Comparison of ENCODE assay signal across 30 mouse cellular contexts in the genomic region with DNA sequence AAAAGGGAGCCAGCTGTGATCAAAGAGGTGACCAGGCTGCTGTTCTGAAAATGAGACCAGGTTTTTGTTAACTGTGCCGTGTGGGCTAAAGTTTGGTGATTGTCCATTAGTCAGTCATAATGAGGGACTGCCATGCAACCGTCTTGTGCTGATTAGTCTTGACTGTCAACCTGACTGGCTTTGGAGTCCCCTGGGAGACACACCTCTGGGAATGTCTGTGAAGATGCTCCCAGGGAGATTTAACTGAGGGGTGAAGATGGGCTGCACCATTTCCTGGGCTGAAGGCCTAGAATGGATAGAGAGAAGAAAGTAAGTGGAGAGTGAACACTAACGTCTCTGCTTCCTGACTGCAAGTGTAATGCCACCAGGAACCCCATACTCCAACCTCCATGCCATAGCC.
"Had no signal": no experiment of that assay in that cellular context is flagged by ENCODE, and none has a peak within 500 bp of the region (broad histone marks: within the 10 kb centered on the region; RNA-seq: fewer than 3 reads in every experiment).

No protein-coding gene starts in this region.

- H3K4me2 ChIP-seq: limb, embryonic 12.5 days; limb, embryonic 13.5 days; limb, embryonic 15.5 days; liver, embryonic 11.5 days; liver, embryonic 12.5 days; liver, embryonic 13.5 days; liver, embryonic 15.5 days; lung, embryonic 14.5 days; lung, embryonic 15.5 days; midbrain, embryonic 12.5 days; midbrain, embryonic 13.5 days; midbrain, embryonic 15.5 days; neural tube, embryonic 12.5 days had no signal

- H3K27me3 ChIP-seq: limb, embryonic 12.5 days; limb, embryonic 13.5 days; limb, embryonic 15.5 days; liver, embryonic 12.5 days; liver, embryonic 13.5 days; liver, embryonic 15.5 days; lung, embryonic 15.5 days; megakaryocyte, embryonic 14.5 days; midbrain, embryonic 12.5 days; midbrain, embryonic 13.5 days; midbrain, embryonic 15.5 days; neural tube, embryonic 12.5 days had no signal

- H3K9me3 ChIP-seq: limb, embryonic 10.5 days; limb, embryonic 12.5 days; limb, embryonic 13.5 days; limb, embryonic 15.5 days; liver, embryonic 15.5 days; lung, embryonic 15.5 days; midbrain, embryonic 12.5 days; midbrain, embryonic 13.5 days; midbrain, embryonic 15.5 days; neural tube, embryonic 12.5 days had no signal

- H3K4me3 ChIP-seq: left cerebral cortex, adult 2 months; limb, embryonic 10.5 days; limb, embryonic 12.5 days; limb, embryonic 13.5 days; limb, embryonic 15.5 days; liver, embryonic 12.5 days; liver, embryonic 13.5 days; liver, embryonic 15.5 days; lung, embryonic 15.5 days; megakaryocyte, embryonic 14.5 days; midbrain, embryonic 12.5 days; midbrain, embryonic 13.5 days; midbrain, embryonic 15.5 days; myocyte; neural tube, embryonic 12.5 days had no signal

- H3K36me3 ChIP-seq: limb, embryonic 10.5 days; limb, embryonic 12.5 days; limb, embryonic 13.5 days; limb, embryonic 15.5 days; liver, embryonic 12.5 days; liver, embryonic 13.5 days; liver, embryonic 15.5 days; lung, embryonic 15.5 days; midbrain, embryonic 12.5 days; midbrain, embryonic 13.5 days; midbrain, embryonic 15.5 days; neural tube, embryonic 12.5 days had no signal

- ATAC-seq: liver, embryonic 12.5 days; liver, postnatal 0 days; lung, postnatal 0 days; midbrain, embryonic 13.5 days; midbrain, embryonic 15.5 days; midbrain, embryonic 16.5 days had no signal

- H3K9ac ChIP-seq: limb, embryonic 12.5 days; limb, embryonic 13.5 days; limb, embryonic 15.5 days; liver, embryonic 12.5 days; liver, embryonic 13.5 days; liver, embryonic 14.5 days; liver, embryonic 15.5 days; liver, postnatal 0 days; lung, embryonic 14.5 days; lung, embryonic 15.5 days; midbrain, embryonic 12.5 days; midbrain, embryonic 13.5 days; midbrain, embryonic 15.5 days; neural tube, embryonic 12.5 days had no signal

- H3K27ac ChIP-seq: left cerebral cortex, adult 2 months; limb, embryonic 10.5 days; limb, embryonic 12.5 days; limb, embryonic 13.5 days; limb, embryonic 15.5 days; liver, embryonic 12.5 days; liver, embryonic 13.5 days; liver, embryonic 14.5 days; liver, embryonic 15.5 days; lung, embryonic 15.5 days; macrophage; midbrain, embryonic 12.5 days; midbrain, embryonic 13.5 days; midbrain, embryonic 15.5 days; neural tube, embryonic 12.5 days had no signal

- H3K4me1 ChIP-seq: limb, embryonic 10.5 days; limb, embryonic 12.5 days; limb, embryonic 13.5 days; limb, embryonic 15.5 days; liver, embryonic 12.5 days; liver, embryonic 13.5 days; liver, embryonic 15.5 days; lung, embryonic 15.5 days; megakaryocyte, embryonic 14.5 days; midbrain, embryonic 12.5 days; midbrain, embryonic 13.5 days; midbrain, embryonic 15.5 days; neural tube, embryonic 12.5 days had no signal

- DNase-seq: left cerebral cortex, postnatal 4 days; liver; liver, embryonic 13.5 days; liver, postnatal 0 days; lung, adult 18-20 months; lung, adult 2 months; lung, embryonic 14.5 days; lung, postnatal 10 days; lung, postnatal 14 days; lung, postnatal 36 days; midbrain, embryonic 14.5 days had no signal
